Mouse (Mus musculus): Measurements from ENCODE around the gene Ggcx. TPM values are rescaled to one million over a fixed set of nuclear protein-coding genes. Genes with fewer than 3 reads are reported as not detected.
A peak's percentile ranks its signal among the peaks of the same experiment; 100 is the strongest.

The Ggcx gene
- polyA plus RNA-seq, 1 experiment from 2014 or later, result 27.5 TPM

GRCm38 (mm10) chr6:72388266-72388665 lies 25.8 kb upstream of the Ggcx start:
- Histone ChIP-seq H3K36me3 (replicated peaks) (peaks cover 56% of the 10 kb centered on the region), H3K27me3 (no peaks in the 10 kb centered on the region), H3K4me1 (replicated peaks) (peaks cover 78% of the 10 kb centered on the region), H3K4me3 (replicated peaks) (peak overlapping the region; percentile 79), H3K9me3 (replicated peaks) (no peaks in the 10 kb centered on the region), H3K27ac (replicated peaks) (peak overlapping the region; percentile 100), H3K9ac (peak overlapping the region; percentile 92), H3K4me2 (peak overlapping the region; percentile 84)
- ATAC-seq (ENCODE audit: insufficient read depth), result no peak
- 48% methylated on average over 10 of the region's 10 CpGs for WGBS (ENCODE audit: insufficient replicate concordance)

DNA sequence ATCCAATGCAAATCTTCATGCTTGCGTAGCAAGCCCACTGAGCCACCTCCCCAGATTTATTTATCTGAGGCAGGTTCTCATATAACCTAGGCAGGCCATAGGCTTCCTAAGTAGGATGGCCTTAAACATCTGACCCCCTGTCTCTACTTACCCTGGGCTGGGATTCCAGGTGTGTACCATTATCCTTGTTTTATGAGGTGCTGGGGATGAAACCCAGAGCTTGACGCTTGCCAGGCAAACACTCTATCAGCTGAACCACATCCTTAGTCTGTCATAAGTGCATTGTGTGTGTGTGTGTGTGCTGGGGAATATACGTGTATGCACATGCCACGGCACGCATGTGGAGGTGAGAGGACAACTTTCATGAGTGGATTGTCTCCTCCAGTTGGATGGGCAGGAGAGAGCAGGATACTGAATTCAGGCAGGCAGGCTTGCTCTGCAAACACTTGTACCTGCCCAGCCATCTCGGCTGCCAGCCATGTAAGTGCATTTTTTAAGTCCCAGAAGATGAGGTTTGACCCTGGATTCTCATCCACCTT lies 25.2 kb upstream of the Ggcx start:
- no peaks in the 10 kb centered on the region for H3K27me3 ChIP-seq
- H3K4me3 ChIP-seq (replicated peaks), result peak overlapping the region; percentile 79
- peak overlapping the region; percentile 84 for H3K4me2 ChIP-seq
- peak overlapping the region; percentile 92 for H3K9ac ChIP-seq
- H3K9me3 ChIP-seq (replicated peaks), result no peaks in the 10 kb centered on the region
- H3K36me3 ChIP-seq (replicated peaks), result peaks cover 59% of the 10 kb centered on the region
- peaks cover 77% of the 10 kb centered on the region for H3K4me1 ChIP-seq (replicated peaks)
- WGBS (ENCODE audit: insufficient replicate concordance), result 37% methylated on average over 6 of the region's 6 CpGs
- no peak for ATAC-seq (ENCODE audit: insufficient read depth)
- H3K27ac ChIP-seq (replicated peaks), result peak overlapping the region; percentile 100

GRCm38 (mm10) chr6:72389471-72389940 lies 24.6 kb upstream of the Ggcx start:
- Histone ChIP-seq H3K36me3 (replicated peaks) (peaks cover 63% of the 10 kb centered on the region), H3K27me3 (no peaks in the 10 kb centered on the region), H3K4me2 (peak overlapping the region; percentile 84), H3K27ac (replicated peaks) (peak overlapping the region; percentile 100), H3K4me3 (replicated peaks) (peak overlapping the region; percentile 79), H3K4me1 (replicated peaks) (peaks cover 77% of the 10 kb centered on the region), H3K9me3 (replicated peaks) (no peaks in the 10 kb centered on the region), H3K9ac (peak overlapping the region; percentile 92)
- peak; percentile 90 for ATAC-seq (ENCODE audit: insufficient read depth)
- WGBS (ENCODE audit: insufficient replicate concordance), result 1% methylated on average over 13 of the region's 13 CpGs

- Histone ChIP-seq H3K4me3 (replicated peaks) (peak within 1 kb of the TSS; percentile 79), H3K27me3 (no peaks in the 10 kb centered on the region), H3K9me3 (replicated peaks) (no peaks in the 10 kb centered on the region), H3K27ac (replicated peaks) (peak within 1 kb of the TSS; percentile 100), H3K9ac (peak within 1 kb of the TSS; percentile 92), H3K36me3 (replicated peaks) (peaks cover 59% of the 10 kb centered on the region), H3K4me1 (replicated peaks) (peaks cover 76% of the 10 kb centered on the region), H3K4me2 (peak within 1 kb of the TSS; percentile 84)
- ATAC-seq (ENCODE audit: insufficient read depth), result peak; percentile 49
- WGBS (ENCODE audit: insufficient replicate concordance), result under 1% methylated on average over 33 of the region's 33 CpGs
Measured at GRCm38 (mm10) chr6:72389941-72390771, 24.0 kb upstream of the Ggcx start, which contains the start of gene Vamp8. Vamp8 (minus strand) TSS chr6:72390703.

DNA sequence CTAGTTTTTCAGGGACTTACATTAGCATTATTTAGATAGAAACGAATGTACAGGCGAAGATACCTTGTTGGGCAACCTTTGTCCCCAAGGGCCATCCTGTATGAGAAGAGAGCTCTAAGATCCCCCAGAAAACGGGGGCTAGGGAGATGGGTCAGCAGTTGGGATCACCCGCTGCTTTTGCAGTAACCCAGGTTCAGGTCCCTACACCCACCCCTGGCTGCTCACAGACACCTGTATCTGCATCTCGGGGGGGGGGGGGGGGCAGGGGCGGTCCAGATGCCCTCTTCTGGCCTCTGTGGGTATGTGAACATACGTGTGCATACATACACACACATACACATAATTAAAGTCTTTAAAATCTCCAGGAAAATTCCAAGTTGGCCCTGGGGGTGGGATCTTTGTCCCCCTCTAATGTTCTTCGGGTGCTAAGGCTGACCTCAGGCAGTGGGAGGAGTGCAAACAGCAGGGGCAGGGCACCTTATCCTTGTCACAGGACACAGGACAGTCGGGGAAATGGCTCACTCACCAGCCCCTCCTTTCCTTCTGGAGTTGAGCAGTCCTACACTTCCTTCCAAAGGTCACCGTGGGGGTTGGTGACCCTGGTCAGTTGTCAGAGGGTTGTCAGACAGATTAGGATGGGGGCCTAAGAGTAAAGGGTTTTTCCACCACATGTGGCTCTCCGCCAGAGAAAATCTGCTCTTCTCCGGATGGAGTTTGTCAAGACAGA lies 23.1 kb upstream of the Ggcx start:
- H3K4me2 ChIP-seq, result peak overlapping the region; percentile 84
- peak; percentile 59 for ATAC-seq (ENCODE audit: insufficient read depth)
- H3K36me3 ChIP-seq (replicated peaks), result peaks cover 51% of the 10 kb centered on the region
- 4% methylated on average over 12 of the region's 12 CpGs for WGBS (ENCODE audit: insufficient replicate concordance)
- H3K9me3 ChIP-seq (replicated peaks), result no peaks in the 10 kb centered on the region
- peak overlapping the region; percentile 79 for H3K4me3 ChIP-seq (replicated peaks)
- H3K9ac ChIP-seq, result peak overlapping the region; percentile 92
- H3K27me3 ChIP-seq, result no peaks in the 10 kb centered on the region
- H3K27ac ChIP-seq (replicated peaks), result peak overlapping the region; percentile 100
- peaks cover 76% of the 10 kb centered on the region for H3K4me1 ChIP-seq (replicated peaks)

GRCm38 (mm10) chr6:72392341-72392740 lies 21.8 kb upstream of the Ggcx start:
- Histone ChIP-seq H3K9me3 (replicated peaks) (no peaks in the 10 kb centered on the region), H3K27me3 (no peaks in the 10 kb centered on the region), H3K9ac (peak overlapping the region; percentile 44; the same call in 1 of the 2 replicates), H3K36me3 (replicated peaks) (peaks cover 42% of the 10 kb centered on the region), H3K4me2 (peak overlapping the region; percentile 84), H3K4me1 (replicated peaks) (peaks cover 71% of the 10 kb centered on the region), H3K4me3 (replicated peaks) (peak overlapping the region; percentile 79), H3K27ac (replicated peaks) (peak overlapping the region; percentile 60)
- WGBS (ENCODE audit: insufficient replicate concordance), result 82% methylated on average over 5 of the region's 5 CpGs
- no peak for ATAC-seq (ENCODE audit: insufficient read depth)

GRCm38 (mm10) chr6:72396837-72397251 lies 17.3 kb upstream of the Ggcx start:
- Histone ChIP-seq H3K36me3 (replicated peaks) (peaks cover 25% of the 10 kb centered on the region), H3K9ac (no peak overlapping the region), H3K4me1 (replicated peaks) (peaks cover 61% of the 10 kb centered on the region), H3K27me3 (no peaks in the 10 kb centered on the region), H3K4me3 (replicated peaks) (no peak overlapping the region), H3K9me3 (replicated peaks) (no peaks in the 10 kb centered on the region), H3K4me2 (no peak overlapping the region), H3K27ac (replicated peaks) (peak overlapping the region; percentile 49)
- no peak for ATAC-seq (ENCODE audit: insufficient read depth)
- 71% methylated on average over 10 of the region's 10 CpGs for WGBS (ENCODE audit: insufficient replicate concordance)

DNA sequence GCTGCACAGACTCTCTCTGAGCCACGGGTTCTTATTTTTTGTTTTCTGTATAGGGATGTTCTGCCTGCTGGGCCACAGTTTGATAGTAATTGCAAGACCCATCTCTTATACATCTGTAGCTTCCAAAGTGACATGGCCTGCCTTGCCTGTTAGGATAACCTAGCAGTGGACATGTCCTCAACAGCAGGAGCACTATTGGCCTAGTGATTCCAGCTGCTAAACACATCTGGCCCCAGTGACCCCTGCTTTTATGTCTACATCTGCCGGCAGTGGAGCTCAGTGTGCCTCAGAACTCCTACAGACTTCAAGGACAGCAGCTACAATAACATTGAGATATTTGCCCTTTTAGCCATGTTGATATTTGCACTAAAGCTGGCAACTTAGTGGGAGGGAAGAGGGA lies 14.1 kb upstream of the Ggcx start:
- no peak overlapping the region for H3K4me3 ChIP-seq (replicated peaks)
- H3K27me3 ChIP-seq, result no peaks in the 10 kb centered on the region
- no peak for ATAC-seq (ENCODE audit: insufficient read depth)
- no peak overlapping the region for H3K4me2 ChIP-seq
- H3K36me3 ChIP-seq (replicated peaks), result no peaks in the 10 kb centered on the region
- WGBS (ENCODE audit: insufficient replicate concordance), result 72% methylated on average over 2 of the region's 2 CpGs
- H3K4me1 ChIP-seq (replicated peaks), result peaks cover 37% of the 10 kb centered on the region
- no peak overlapping the region for H3K9ac ChIP-seq
- H3K9me3 ChIP-seq (replicated peaks), result no peaks in the 10 kb centered on the region
- no peak overlapping the region for H3K27ac ChIP-seq (replicated peaks)

GRCm38 (mm10) chr6:72401875-72402274 lies 12.2 kb upstream of the Ggcx start:
- H3K4me3 ChIP-seq (replicated peaks), result no peak overlapping the region
- no peaks in the 10 kb centered on the region for H3K27me3 ChIP-seq
- no peaks in the 10 kb centered on the region for H3K9me3 ChIP-seq (replicated peaks)
- H3K27ac ChIP-seq (replicated peaks), result 0 out of 2 replicates have a peak overlapping the region, but pooled peaks have one; percentile 11
- no peaks in the 10 kb centered on the region for H3K36me3 ChIP-seq (replicated peaks)
- H3K4me1 ChIP-seq (replicated peaks), result peaks cover 26% of the 10 kb centered on the region
- no peak overlapping the region for H3K4me2 ChIP-seq
- WGBS (ENCODE audit: insufficient replicate concordance), result 13% methylated on average over 7 of the region's 7 CpGs
- no peak overlapping the region for H3K9ac ChIP-seq
- peak; percentile 21; the same call in 1 of the 2 replicates for ATAC-seq (ENCODE audit: insufficient read depth)

DNA sequence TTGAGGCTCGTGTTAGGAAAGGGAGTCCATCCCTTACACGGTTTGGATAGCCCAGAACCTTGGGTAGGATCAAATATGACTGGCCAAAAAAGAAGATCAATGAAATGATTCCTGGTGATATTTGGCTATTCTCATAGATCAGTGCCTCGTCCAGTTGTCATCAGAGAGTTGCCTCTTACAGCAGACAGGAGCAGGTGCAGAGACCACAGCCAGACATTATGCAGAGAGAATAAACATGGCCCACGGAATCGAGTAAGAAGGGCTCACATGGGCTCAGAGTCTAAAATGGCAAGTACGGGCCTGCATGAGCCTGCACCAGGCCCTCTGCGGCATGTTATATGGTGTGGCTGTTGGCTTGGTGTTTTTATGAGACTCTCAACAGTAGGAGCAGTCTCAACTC lies 8.8 kb upstream of the Ggcx start:
- no peaks in the 10 kb centered on the region for H3K36me3 ChIP-seq (replicated peaks)
- no peaks in the 10 kb centered on the region for H3K27me3 ChIP-seq
- no peak overlapping the region for H3K9ac ChIP-seq
- no peak overlapping the region for H3K4me3 ChIP-seq (replicated peaks)
- WGBS (ENCODE audit: insufficient replicate concordance), result 64% methylated on average over 7 of the region's 7 CpGs
- no peak overlapping the region for H3K4me2 ChIP-seq
- ATAC-seq (ENCODE audit: insufficient read depth), result no peak
- H3K27ac ChIP-seq (replicated peaks), result no peak overlapping the region
- H3K9me3 ChIP-seq (replicated peaks), result no peaks in the 10 kb centered on the region
- H3K4me1 ChIP-seq (replicated peaks), result peaks cover 18% of the 10 kb centered on the region

DNA sequence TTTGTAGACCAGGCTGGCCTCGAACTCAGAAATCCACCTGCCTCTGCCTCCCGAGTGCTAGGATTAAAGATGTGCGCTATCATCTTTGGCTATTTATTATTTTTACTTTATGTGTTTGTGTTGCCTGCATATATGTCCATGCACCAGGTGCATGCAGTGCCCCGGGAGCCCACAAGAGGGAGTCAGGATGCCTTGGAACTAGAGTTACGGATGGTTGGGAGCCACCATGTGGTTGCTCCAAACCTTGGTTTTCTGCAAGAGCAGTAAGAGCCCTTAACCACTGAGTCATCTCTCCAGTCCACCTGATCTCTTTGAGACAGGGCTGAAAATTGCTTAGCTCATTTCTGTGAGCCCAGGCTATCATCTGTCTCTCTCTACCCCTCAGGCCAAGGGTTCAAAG lies 7.0 kb upstream of the Ggcx start:
- Histone ChIP-seq H3K27me3 (no peaks in the 10 kb centered on the region), H3K4me2 (no peak overlapping the region), H3K4me1 (replicated peaks) (peaks cover 17% of the 10 kb centered on the region), H3K27ac (replicated peaks) (no peak overlapping the region), H3K9ac (no peak overlapping the region), H3K9me3 (replicated peaks) (no peaks in the 10 kb centered on the region), H3K36me3 (replicated peaks) (no peaks in the 10 kb centered on the region), H3K4me3 (replicated peaks) (no peak overlapping the region)
- whole genome bisulfite sequencing (ENCODE audit: insufficient replicate concordance), result 2% methylated on average over 5 of the region's 5 CpGs
- peak; percentile 71 for ATAC-seq (ENCODE audit: insufficient read depth)
